Mouse (Mus musculus) A20 (cell line): ENCODE results near the gene Cxcr5.
A peak's percentile ranks its signal among the peaks of the same experiment; 100 is the strongest.

Experiments used
- DNase-seq: peaks from one replicate; pipeline ENCODE4 v3.0.0-alpha.2; 2011; ENCODE audit warnings: low read depth, low spot score

Gene Cxcr5

DNA sequence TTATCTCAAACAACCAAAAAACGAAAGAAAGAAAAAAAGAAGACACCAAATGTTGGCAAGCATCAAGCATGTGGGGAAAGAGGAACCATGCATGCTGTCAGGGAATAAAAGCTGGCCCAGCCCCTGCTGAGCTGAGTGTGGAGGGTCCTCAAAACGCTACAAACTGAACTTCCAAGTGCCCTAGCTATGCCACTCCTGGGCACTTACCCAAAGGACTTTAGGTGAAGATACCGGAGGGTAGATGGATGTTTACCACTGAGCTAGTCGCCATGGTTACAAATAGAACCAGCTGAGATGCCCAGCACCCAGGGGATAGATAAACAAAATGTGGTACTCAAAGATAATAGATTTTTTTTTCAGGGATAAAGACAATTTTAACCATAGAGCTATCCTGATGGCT lies at the start of gene Cxcr5:
TSS of gene Cxcr5 (minus strand) at position 281 of the 400 bp plus-strand sequence.
- DNase-seq = no peak

GRCm38 (mm10) chr9:44610371-44610770 lies 48.7 kb upstream of the Cxcr5 start:
- no peak for DNase-seq

DNA sequence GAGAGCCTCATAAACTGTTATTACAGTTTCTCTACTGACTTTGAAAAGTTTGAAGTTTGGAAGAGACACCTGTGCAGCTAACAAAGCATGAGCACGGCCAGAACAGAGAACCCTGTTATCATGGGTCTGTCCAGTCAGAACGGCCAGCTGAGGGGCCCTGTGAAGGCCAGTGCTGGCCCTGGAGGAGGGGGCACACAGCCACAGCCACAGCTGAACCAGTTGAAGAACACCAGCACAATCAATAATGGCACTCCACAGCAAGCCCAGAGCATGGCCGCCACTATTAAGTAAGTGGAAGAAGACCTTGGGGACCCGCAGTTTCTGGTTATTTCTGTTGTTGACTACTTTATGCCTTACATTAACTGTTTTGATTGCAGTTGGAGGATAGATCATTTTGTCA lies 45.6 kb upstream of the Cxcr5 start:
- no peak for DNase-seq

DNA sequence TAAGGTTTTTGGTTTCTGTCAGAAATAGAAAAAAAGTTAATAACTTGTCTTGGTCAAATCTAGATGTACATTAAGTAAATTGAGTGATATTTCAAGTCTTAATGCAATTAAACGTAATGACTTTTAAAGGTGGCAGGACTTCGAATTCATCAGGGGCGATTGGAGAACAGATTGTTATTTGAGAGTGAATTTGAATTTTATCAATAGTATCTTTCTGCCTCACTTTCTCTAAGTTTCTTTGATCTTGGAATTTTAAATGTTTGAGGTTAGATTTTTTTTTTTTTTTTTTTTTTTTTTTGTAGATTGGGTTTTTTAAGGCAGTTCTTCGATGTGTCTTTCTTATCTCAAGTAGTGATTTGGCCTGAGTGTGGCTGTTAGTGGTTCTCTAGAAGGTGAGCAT lies 45.0 kb upstream of the Cxcr5 start:
- DNase-seq = no peak

- peak; percentile 68 for DNase-seq
These were observed 44.0 kb upstream of the Cxcr5 start for GRCm38 (mm10) chr9:44605616-44606165.

GRCm38 (mm10) chr9:44604779-44605615 lies 43.3 kb upstream of the Cxcr5 start, which contains the start of gene Ddx6:
Ddx6 (plus strand) TSS chr9:44604892.
- peak; percentile 84 for DNase-seq

DNA sequence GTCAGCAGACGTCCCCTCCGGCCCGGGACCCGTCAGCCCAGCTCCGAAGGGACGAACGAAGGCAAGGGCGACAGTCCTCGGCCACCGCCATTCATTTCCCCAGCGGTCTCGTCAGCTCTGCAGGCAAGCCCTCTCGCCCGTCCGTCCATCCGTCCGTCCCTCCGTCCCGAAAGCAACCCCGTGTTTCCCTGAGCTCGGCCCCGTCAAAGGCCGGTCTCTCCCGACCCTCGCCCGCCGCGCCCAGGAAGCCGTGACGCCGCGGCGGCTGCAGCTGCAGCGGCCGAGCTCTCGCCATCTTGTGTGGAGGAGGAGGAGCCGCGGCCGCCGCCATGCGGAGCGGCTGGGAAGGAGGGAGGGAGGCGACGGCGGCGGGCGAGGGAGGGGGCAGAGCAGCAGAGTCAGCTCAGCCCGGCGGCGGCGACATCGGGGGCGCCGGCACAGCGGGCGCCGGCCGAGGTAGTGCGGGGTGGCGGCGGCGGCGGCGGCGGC lies 42.7 kb upstream of the Cxcr5 start:
- DNase-seq = peak; percentile 84

DNA sequence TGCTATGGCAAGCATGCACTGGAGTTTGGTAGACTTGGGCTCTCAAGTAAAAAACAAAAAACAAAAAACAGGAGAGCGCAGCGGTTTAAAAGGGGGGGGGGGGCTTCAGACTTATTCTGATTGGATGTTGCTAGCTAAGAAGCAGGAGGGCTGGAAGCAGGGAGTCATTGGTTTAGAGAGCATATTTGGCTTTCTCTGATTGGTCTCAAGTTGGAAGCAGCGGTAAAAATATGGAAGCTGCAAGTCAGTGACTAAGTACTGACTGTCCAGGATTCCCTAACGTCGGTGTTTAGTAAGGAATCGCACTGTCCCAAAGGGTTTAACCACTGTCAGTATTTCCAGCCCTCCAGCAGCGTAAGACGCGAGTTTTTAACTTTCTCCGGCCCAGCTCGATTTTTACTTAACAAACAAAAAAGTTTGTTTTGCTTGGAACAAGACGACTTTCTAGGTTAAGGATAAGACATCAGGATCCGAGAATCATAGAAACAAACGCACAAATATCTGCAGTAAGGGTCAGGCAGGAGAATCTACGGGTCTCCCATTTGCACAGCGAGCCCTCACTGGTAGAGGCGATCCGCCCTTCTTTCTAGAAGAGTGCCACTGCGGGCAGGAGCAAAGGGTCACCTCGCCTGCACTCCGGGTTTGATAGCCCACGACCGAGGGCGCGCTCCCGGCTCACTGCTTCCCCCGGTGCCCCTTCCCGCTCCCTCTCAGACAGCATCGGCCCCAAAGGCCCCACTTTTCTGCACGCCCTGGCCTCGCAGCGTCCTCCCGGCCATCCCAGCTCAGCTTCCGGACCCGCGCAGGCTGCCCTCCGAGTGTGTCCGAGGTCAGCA lies 42.0 kb upstream of the Cxcr5 start:
- peak; percentile 88 for DNase-seq

GRCm38 (mm10) chr9:44602766-44603165 lies 41.1 kb upstream of the Cxcr5 start:
- peak; percentile 79 for DNase-seq

GRCm38 (mm10) chr9:44600801-44601200 lies 39.1 kb upstream of the Cxcr5 start:
- DNase-seq = peak; percentile 88

- DNase-seq = no peak
These were observed 37.9 kb upstream of the Cxcr5 start for GRCm38 (mm10) chr9:44599616-44600015.

GRCm38 (mm10) chr9:44598899-44599495 lies 37.3 kb upstream of the Cxcr5 start:
- DNase-seq = peak; percentile 78

DNA sequence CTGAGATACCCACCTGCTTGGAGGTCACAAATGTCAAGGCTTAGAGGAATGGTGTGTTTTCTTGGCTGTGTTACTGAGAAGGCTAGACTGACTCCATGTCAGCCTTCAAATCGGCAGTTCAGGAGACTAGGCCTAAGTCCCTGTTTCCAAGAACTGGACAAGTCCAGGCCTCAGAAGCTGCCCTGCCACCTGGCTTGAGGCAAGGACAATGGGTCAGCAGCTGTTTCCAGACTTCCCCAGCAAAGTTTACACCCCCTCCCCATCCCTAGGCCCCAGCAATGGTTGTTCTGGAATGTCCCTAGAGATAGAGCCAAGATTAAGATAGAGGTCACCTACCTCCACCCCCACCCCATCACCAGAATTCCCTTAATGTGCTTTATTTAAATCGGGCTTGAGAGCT lies 36.1 kb upstream of the Cxcr5 start:
- DNase-seq = no peak

- no peak for DNase-seq
These were observed 33.9 kb upstream of the Cxcr5 start for GRCm38 (mm10) chr9:44595537-44595930.

DNA sequence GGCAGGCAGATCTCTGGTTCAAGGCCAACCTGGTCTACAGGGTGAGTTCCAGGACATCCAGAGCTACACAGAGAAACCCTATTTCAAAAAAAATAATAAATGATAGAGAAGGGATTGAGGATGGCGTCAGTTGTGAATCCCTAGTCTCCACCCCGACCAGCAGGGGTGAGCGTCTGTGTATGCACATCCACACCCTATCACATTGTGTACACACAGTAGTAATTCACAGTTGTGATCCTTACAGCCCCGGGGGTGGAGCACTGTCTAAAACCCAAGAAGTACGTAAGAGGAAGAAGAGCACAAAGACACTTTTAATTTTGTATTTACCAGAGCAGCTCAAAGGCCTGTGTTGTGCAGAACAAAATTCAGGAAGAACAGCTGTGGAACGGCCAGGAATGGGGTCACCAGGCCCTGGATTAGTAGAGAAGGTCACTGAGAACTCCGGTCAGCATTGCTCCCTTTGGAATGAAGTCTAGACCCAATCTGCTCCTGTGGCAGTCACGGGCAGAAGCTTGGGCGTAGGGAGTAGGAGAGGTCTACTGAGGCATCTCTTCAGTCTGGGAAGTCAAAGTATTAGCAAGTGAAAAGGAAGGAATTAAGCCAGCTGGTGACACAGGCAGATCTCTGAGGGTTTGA lies 33.3 kb upstream of the Cxcr5 start:
- DNase-seq = no peak

GRCm38 (mm10) chr9:44593886-44594285 lies 32.2 kb upstream of the Cxcr5 start:
- DNase-seq = no peak

DNA sequence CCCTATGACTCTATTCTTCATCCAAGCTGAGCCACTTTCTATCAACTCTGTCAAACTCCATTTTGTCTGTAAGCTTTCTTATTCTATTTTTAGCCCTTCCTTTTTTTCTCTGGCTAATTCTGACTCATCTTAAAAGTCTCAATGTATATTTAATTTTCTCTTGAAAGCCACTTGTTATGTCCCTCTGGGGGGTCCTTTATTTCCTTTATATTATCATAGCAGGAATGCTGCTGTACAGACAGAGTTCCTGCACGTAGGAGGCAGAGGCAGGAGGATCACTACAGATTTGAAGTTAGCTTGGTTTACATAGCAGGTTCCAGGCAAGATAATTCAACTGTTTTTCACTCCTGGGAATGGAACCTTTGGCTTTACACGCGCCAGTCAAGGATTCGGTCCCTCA lies 31.5 kb upstream of the Cxcr5 start:
- DNase-seq = no peak

GRCm38 (mm10) chr9:44591595-44592188 lies 30.0 kb upstream of the Cxcr5 start:
- DNase-seq = no peak

DNA sequence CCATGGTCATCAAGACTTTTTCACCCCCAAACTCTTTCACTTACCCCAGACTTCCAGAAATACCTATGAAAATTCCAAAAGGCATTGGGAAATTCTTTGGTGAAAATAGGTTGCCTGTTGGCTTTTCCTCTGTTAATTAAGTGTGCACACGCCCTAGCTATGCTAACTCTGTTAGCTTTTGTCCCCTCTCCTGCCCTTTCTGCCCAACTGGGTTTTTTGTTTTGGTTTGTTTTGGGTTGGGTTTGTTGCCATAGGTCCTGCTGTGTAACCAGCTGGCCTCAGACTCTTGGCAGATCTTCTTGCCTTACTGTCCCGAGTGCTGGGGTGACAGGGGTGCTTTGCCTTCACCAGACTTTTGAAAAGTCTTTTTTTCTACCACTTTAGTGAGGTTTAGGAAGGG lies 29.3 kb upstream of the Cxcr5 start:
- DNase-seq = no peak

GRCm38 (mm10) chr9:44589095-44589494 lies 27.4 kb upstream of the Cxcr5 start:
- no peak for DNase-seq

- no peak for DNase-seq
These were observed 26.9 kb upstream of the Cxcr5 start for GRCm38 (mm10) chr9:44588605-44589004.
